Mouse (Mus musculus) cerebellum, adult 11 months (tissue): ENCODE results near the gene Pmpca.

ENCODE experiments used
- DNase-seq: peaks from one replicate; pipeline ENCODE4 v3.0.0; 2022

The Pmpca gene

GRCm38 (mm10) chr2:26434791-26435572 is 45.8 kb downstream of the Pmpca start:
- DNase-seq, result no peak

- no peak for DNase-seq
Measured at GRCm38 (mm10) chr2:26437221-26437620, 48.1 kb downstream of the Pmpca start.

GRCm38 (mm10) chr2:26438373-26438772 is 49.2 kb downstream of the Pmpca start:
- no peak for DNase-seq

- no peak for DNase-seq
Measured at GRCm38 (mm10) chr2:26439671-26440070, 50.5 kb downstream of the Pmpca start.

GRCm38 (mm10) chr2:26441261-26441660 is 52.1 kb downstream of the Pmpca start:
- DNase-seq, result no peak

GRCm38 (mm10) chr2:26441688-26442087 is 52.5 kb downstream of the Pmpca start:
- DNase-seq, result no peak

GRCm38 (mm10) chr2:26442843-26443242 is 53.7 kb downstream of the Pmpca start:
- DNase-seq, result no peak

GRCm38 (mm10) chr2:26443876-26444275 is 54.7 kb downstream of the Pmpca start:
- no peak for DNase-seq

GRCm38 (mm10) chr2:26444368-26444767 is 55.2 kb downstream of the Pmpca start:
- DNase-seq, result no peak

- DNase-seq, result peak; percentile 100
Measured at GRCm38 (mm10) chr2:26444946-26445665, 56.0 kb downstream of the Pmpca start, which contains the start of gene Sec16a. Sec16a (minus strand) TSS chr2:26445216.

- DNase-seq, result no peak
Measured at GRCm38 (mm10) chr2:26445666-26446445, 56.7 kb downstream of the Pmpca start.

- DNase-seq, result peak; percentile 28
Measured at GRCm38 (mm10) chr2:26446671-26447070, 57.5 kb downstream of the Pmpca start.
